Mouse (Mus musculus): ENCODE results near the gene Dock9.

DNA sequence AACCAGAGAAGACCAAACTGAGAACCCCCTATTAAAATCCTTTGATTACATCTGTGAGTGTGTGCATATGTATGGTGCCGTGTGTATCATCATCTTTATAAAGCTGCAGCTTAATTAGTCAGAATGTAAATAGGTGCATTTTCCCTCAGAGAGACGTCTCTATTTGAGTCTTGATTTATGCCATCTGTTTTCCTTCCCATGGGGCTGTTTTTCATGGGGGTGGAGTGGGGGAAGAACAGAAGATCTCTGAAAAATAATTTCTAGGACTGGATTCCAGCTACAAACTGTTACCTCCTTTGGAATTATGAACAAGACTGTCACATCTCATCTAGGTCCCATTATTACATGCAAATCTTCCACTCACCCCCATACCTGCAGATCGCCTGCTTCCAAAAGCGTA is 193.1 kb downstream of the Dock9 start:
- TF ChIP-seq CTCF (IDR thresholded peaks at IDR 0.05; ENCODE audit: low read depth, low read length) = no peak
- no peak for TF ChIP-seq POLR2A (IDR thresholded peaks at IDR 0.05; ENCODE audit: borderline replicate concordance, low read depth, low read length)
